In genomic region chr17:5316489-5316888, GRCm38 (mm10) we compare ENCODE assay signal across 10 mouse cellular contexts.
A peak's percentile ranks its signal among the peaks of the same experiment; 100 is the strongest.
DNase-seq lines count a peak whose midpoint lies in the region; ATAC-seq and TF ChIP-seq lines count a peak whose summit lies in the region.
"Had no signal": no experiment of that assay in that cellular context is flagged by ENCODE, and none has a peak within 500 bp of the region (broad histone marks: within the 10 kb centered on the region; RNA-seq: fewer than 3 reads in every experiment).

No protein-coding gene starts in this region.

- 0 out of 2 replicates have a peak, but pooled peaks have one; percentile 19 for TF ChIP-seq CTCF in lung, adult 2 months (IDR thresholded peaks at IDR 0.05; ENCODE audit: insufficient read depth, low read length)

- no peaks in the 10 kb centered on the region for H3K4me1 ChIP-seq in lung, adult 2 months (ENCODE audit: control insufficient read depth, insufficient read depth, low read length)

- 74% methylated on average over 7 of the region's 7 CpGs for WGBS in lung, adult 2 months

- DNase-seq in frontal cortex, adult 2 months (ENCODE audit: extremely low spot score in 1 of 2, low spot score in 1 of 2) = no peak
- DNase-seq in lung, adult 2 months = no peak
- no peak for DNase-seq in lung, postnatal 10 days
- DNase-seq in NIH3T3 (ENCODE audit: low read depth) = peak; percentile 13
- no peak for DNase-seq in gastrocnemius, postnatal 14 days
- DNase-seq in layer of hippocampus, postnatal 14 days (ENCODE audit: low spot score in 2 of 2) = no peak
- DNase-seq: cerebellum, adult 9-11 months had no signal

- no peak overlapping the region for H3K4me3 ChIP-seq in lung, adult 2 months (replicated peaks; ENCODE audit: extremely low read depth, low read depth, low read length)

- ATAC-seq in frontal cortex, adult (ENCODE audit: low TSS enrichment) = peak; percentile 29; the same call in 1 of the 2 replicates
- peak; percentile 96 for ATAC-seq in megakaryocyte, adult 5-6 weeks (ENCODE audit: poor library complexity, severe bottlenecking)
- ATAC-seq: inflammation-experienced regulatory T-cells, adult 6 months had no signal

- intact Hi-C loops in gastrocnemius, postnatal 14 days (cut with DNase I; ENCODE audit: low total_unique reads) = no loop called here

- TF ChIP-seq POLR2A in lung, adult 2 months (IDR thresholded peaks at IDR 0.05; ENCODE audit: borderline replicate concordance, extremely low read depth, low read depth, low read length) = no peak
